Mouse (Mus musculus): Measurements from ENCODE around the gene Smdt1.

GRCm38 (mm10) chr15:82335194-82335593 lies 3.6 kb upstream of the Smdt1 start:
- TF ChIP-seq POLR2A (IDR thresholded peaks at IDR 0.05; ENCODE audit: low read depth, low read length) (no peak), CTCF (IDR thresholded peaks at IDR 0.05; ENCODE audit: extremely low read depth, insufficient read depth, insufficient read length, insufficient replicate concordance) (no peak)
